Mouse (Mus musculus) neural tube, embryonic 13.5 days (tissue): ENCODE results near the gene Cenpw. TPM values are rescaled to one million over a fixed set of nuclear protein-coding genes. Genes with fewer than 3 reads are reported as not detected.

Experiments
- ATAC-seq: fragments of 200-750 bp; cut with Nextera tagmentation; 2 replicates; pipeline ENCODE4 v1.8.0; 2017; ENCODE audit warnings: low read depth, mild to moderate bottlenecking, moderate TSS enrichment, moderate library complexity
- H3K27ac ChIP-seq: fragments of 300-500 bp; sonication (generic); replicated peaks from 2 replicates; pipeline ENCODE4 v1.5.1; 2015; ENCODE audit warnings: moderate library complexity, mild to moderate bottlenecking, inconsistent platforms
- H3K27me3 ChIP-seq: fragments of 300-500 bp; sonication (generic); 2 replicates; pipeline ENCODE4 v1.6.1; 2015; ENCODE audit warnings: mild to moderate bottlenecking, inconsistent platforms
- H3K36me3 ChIP-seq: fragments of 300-500 bp; sonication (generic); 2 replicates; pipeline ENCODE4 v1.6.1; 2015; ENCODE audit warnings: mild to moderate bottlenecking, inconsistent platforms
- H3K4me1 ChIP-seq: fragments of 300-500 bp; sonication (generic); replicated peaks from 2 replicates; pipeline ENCODE4 v1.6.1; 2015; ENCODE audit warnings: inconsistent platforms
- H3K4me2 ChIP-seq: fragments of 300-500 bp; sonication (generic); 2 replicates; pipeline ENCODE4 v1.6.1; 2015; ENCODE audit warnings: inconsistent platforms, mild to moderate bottlenecking, moderate library complexity
- H3K4me3 ChIP-seq: fragments of 300-500 bp; sonication (generic); 2 replicates; pipeline ENCODE4 v1.5.1; 2015; ENCODE audit warnings: mild to moderate bottlenecking, inconsistent platforms
- H3K9ac ChIP-seq: fragments of 300-500 bp; sonication (generic); 2 replicates; pipeline ENCODE4 v1.6.1; 2015; ENCODE audit warnings: moderate library complexity, mild to moderate bottlenecking, inconsistent platforms
- H3K9me3 ChIP-seq: fragments of 300-500 bp; sonication (generic); 2 replicates; pipeline ENCODE4 v1.6.1; 2016; ENCODE audit warnings: inconsistent platforms
- WGBS: fragments of 180-500 bp; shearing (Covaris S2); methylation state at CpG from one replicate; pipeline ENCODE4 v1.1.7; 2015; 5-methylcytosine and 5-hydroxymethylcytosine counted together
- polyA plus RNA-seq: library from polyadenylated mRNA; unstranded; fragments of >200 nt; fragmentation: Nextera tagmentation; extraction: Ambion mirVana; gene quantifications from 2 replicates; pipeline ENCODE4 v1.2.1, GENCODE M21; 2015

Gene Cenpw
- 13.9 and 15.2 TPM in 2 replicates for polyA plus RNA-seq

GRCm38 (mm10) chr10:30199916-30200826 lies at the start of gene Cenpw:
Gene Cenpw, minus strand, starts transcription at chr10:30200560.
- Histone ChIP-seq H3K4me2 (peak within 1 kb of the TSS; percentile 93), H3K4me1 (peaks cover 11% of the 10 kb centered on the region; the same call in 1 of the 2 replicates), H3K27ac (no peak within 1 kb of the TSS), H3K27me3 (no peaks in the 10 kb centered on the region), H3K9me3 (no peaks in the 10 kb centered on the region), H3K9ac (peak within 1 kb of the TSS; percentile 73), H3K36me3 (no peaks in the 10 kb centered on the region), H3K4me3 (peak within 1 kb of the TSS; percentile 77)
- WGBS, result 1% methylated on average over 55 of the region's 55 CpGs
- ATAC-seq, result peak; percentile 100

GRCm38 (mm10) chr10:30249654-30250053 lies 49.3 kb upstream of the Cenpw start:
- Histone ChIP-seq H3K27me3 (no peaks in the 10 kb centered on the region), H3K36me3 (no peaks in the 10 kb centered on the region), H3K27ac (no peak overlapping the region), H3K9me3 (no peaks in the 10 kb centered on the region), H3K4me2 (no peak overlapping the region), H3K4me3 (no peak overlapping the region), H3K4me1 (no peaks in the 10 kb centered on the region), H3K9ac (no peak overlapping the region)
- no peak for ATAC-seq
- WGBS, result 77% methylated on average over 3 of the region's 3 CpGs

- H3K4me3 ChIP-seq, result peak overlapping the region; percentile 77
- ATAC-seq, result no peak
- H3K9ac ChIP-seq, result no peak overlapping the region
- H3K27ac ChIP-seq, result no peak overlapping the region
- H3K4me1 ChIP-seq, result peaks cover 11% of the 10 kb centered on the region; the same call in 1 of the 2 replicates
- no peaks in the 10 kb centered on the region for H3K27me3 ChIP-seq
- H3K9me3 ChIP-seq, result no peaks in the 10 kb centered on the region
- H3K36me3 ChIP-seq, result no peaks in the 10 kb centered on the region
- WGBS, result 66% methylated on average over 5 of the region's 5 CpGs
- H3K4me2 ChIP-seq, result peak overlapping the region; percentile 93
Observed at GRCm38 (mm10) chr10:30199501-30199900, 859 bp downstream of the Cenpw start.

GRCm38 (mm10) chr10:30167700-30168099 lies 32.7 kb downstream of the Cenpw start:
- no peak overlapping the region for H3K4me2 ChIP-seq
- no peak overlapping the region for H3K9ac ChIP-seq
- ATAC-seq, result no peak
- H3K27me3 ChIP-seq, result no peaks in the 10 kb centered on the region
- no peaks in the 10 kb centered on the region for H3K4me1 ChIP-seq
- WGBS, result 88% methylated on average over 4 of the region's 4 CpGs
- no peak overlapping the region for H3K4me3 ChIP-seq
- H3K9me3 ChIP-seq, result no peaks in the 10 kb centered on the region
- no peaks in the 10 kb centered on the region for H3K36me3 ChIP-seq
- no peak overlapping the region for H3K27ac ChIP-seq
